Mouse (Mus musculus) liver, postnatal 0 days (tissue): ENCODE measurements around the gene Cradd. TPM values are rescaled to one million over a fixed set of nuclear protein-coding genes. Genes with fewer than 3 reads are reported as not detected.

ENCODE experiments used
- ATAC-seq: fragments of 200-750 bp; cut with Nextera tagmentation; 2 replicates; pipeline ENCODE4 v1.8.0; 2017; ENCODE audit warnings: mild to moderate bottlenecking, moderate library complexity
- DNase-seq: peaks from one replicate; pipeline ENCODE4 v3.0.0-alpha.2; 2016
- H3K27ac ChIP-seq: fragments of 300-500 bp; sonication (generic); 2 replicates; pipeline ENCODE4 v1.5.1; 2014; ENCODE audit warnings: antibody characterized with exemption, moderate library complexity, mild to moderate bottlenecking, low read depth
- H3K27me3 ChIP-seq: fragments of 300-500 bp; sonication (generic); 2 replicates; pipeline ENCODE4 v1.6.1; 2014; ENCODE audit warnings: low read length, control low read depth, mixed read lengths; ENCODE audit not compliant: insufficient read depth
- H3K36me3 ChIP-seq: fragments of 300-500 bp; sonication (generic); replicated peaks from 2 replicates; pipeline ENCODE4 v1.6.1; 2014; ENCODE audit warnings: mild to moderate bottlenecking, control low read depth, low read length, moderate library complexity, mixed read lengths; ENCODE audit not compliant: insufficient read depth
- H3K4me1 ChIP-seq: fragments of 300-500 bp; sonication (generic); 2 replicates; pipeline ENCODE4 v1.6.1; 2014; ENCODE audit warnings: antibody characterized with exemption, mild to moderate bottlenecking, control low read depth; ENCODE audit not compliant: insufficient read depth
- H3K4me2 ChIP-seq: fragments of 300-500 bp; sonication (generic); 2 replicates; pipeline ENCODE4 v1.6.1; 2014; ENCODE audit warnings: low read depth, mild to moderate bottlenecking, low read length, moderate library complexity, mixed read lengths
- H3K4me3 ChIP-seq: fragments of 300-500 bp; sonication (generic); 2 replicates; pipeline ENCODE4 v1.5.1; 2014; ENCODE audit warnings: low read depth, low read length
- H3K9ac ChIP-seq: fragments of 300-500 bp; sonication (generic); replicated peaks from 2 replicates; pipeline ENCODE4 v1.6.1; 2014; ENCODE audit warnings: mild to moderate bottlenecking, moderate library complexity
- H3K9me3 ChIP-seq: fragments of 300-500 bp; sonication (generic); 2 replicates; pipeline ENCODE4 v1.6.1; 2016; ENCODE audit warnings: mild to moderate bottlenecking, control low read depth, low read length, mixed read lengths
- CTCF ChIP-seq: sonication (generic); IDR thresholded peaks from 2 replicates; pipeline ENCODE4 v1.5.1; 2016; ENCODE audit warnings: antibody characterized with exemption, low read depth
- EP300 ChIP-seq: IDR thresholded peaks from 2 replicates; pipeline ENCODE4 v1.6.1; 2016; ENCODE audit warnings: antibody characterized with exemption, low read depth, mild to moderate bottlenecking
- WGBS: fragments of 180-500 bp; shearing (Covaris S2); extraction: QIAGEN DNeasy Blood & Tissue Kit; methylation state at CpG from one replicate; pipeline ENCODE4 v1.1.7; 2014; ENCODE audit not compliant: insufficient replicate concordance; 5-methylcytosine and 5-hydroxymethylcytosine counted together
- polyA plus RNA-seq: library from polyadenylated mRNA; unstranded; fragments of >200 nt; fragmentation: Nextera tagmentation; extraction: Ambion mirVana; gene quantifications from 2 replicates; pipeline ENCODE4 v1.2.1, GENCODE M21; 2015

Gene Cradd
- polyA plus RNA-seq, 1 experiment from 2014 or later: 6.5 TPM

- Histone ChIP-seq H3K4me1 (peaks cover 4% of the 10 kb centered on the region; the same call in 1 of the 2 replicates), H3K4me3 (no peak overlapping the region), H3K36me3 (no peaks in the 10 kb centered on the region), H3K27ac (no peak overlapping the region), H3K4me2 (no peak overlapping the region), H3K27me3 (no peaks in the 10 kb centered on the region), H3K9ac (no peak overlapping the region), H3K9me3 (no peaks in the 10 kb centered on the region)
- WGBS: 57% methylated on average over 18 of the region's 18 CpGs
- ATAC-seq: no peak
- no peak for DNase-seq
- TF ChIP-seq CTCF (peak; percentile 52), EP300 (no peak)
These were observed 105.8 kb downstream of the Cradd start for GRCm38 (mm10) chr10:95217956-95218682.

DNA sequence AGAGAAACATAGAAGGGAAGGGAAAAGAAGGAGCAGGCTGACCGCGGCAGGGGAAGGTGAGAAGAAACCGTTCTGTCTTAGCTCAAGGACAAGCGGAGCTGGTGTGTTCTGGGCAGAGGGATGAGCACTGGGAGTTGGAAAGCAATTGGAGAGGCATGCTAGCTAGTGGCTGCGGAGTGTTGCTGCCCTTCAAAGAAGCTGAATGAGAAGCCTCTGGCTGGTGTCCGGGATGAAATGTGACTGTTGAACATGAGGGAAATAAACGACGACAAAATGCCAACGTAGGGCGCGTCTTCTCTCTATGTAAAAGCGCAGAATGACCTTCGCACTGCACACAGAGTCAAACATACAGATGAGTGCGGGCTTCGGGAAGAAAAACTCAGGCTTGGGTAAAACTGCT lies 108.6 kb downstream of the Cradd start:
- no peak for ATAC-seq
- WGBS: 89% methylated on average over 15 of the region's 15 CpGs
- no peak overlapping the region for H3K4me2 ChIP-seq

GRCm38 (mm10) chr10:95213820-95214219 lies 110.1 kb downstream of the Cradd start:
- Histone ChIP-seq H3K4me1 (peaks cover 2% of the 10 kb centered on the region; the same call in 1 of the 2 replicates), H3K4me3 (no peak overlapping the region), H3K4me2 (no peak overlapping the region), H3K27me3 (no peaks in the 10 kb centered on the region), H3K9ac (no peak overlapping the region), H3K9me3 (no peaks in the 10 kb centered on the region), H3K27ac (no peak overlapping the region), H3K36me3 (no peaks in the 10 kb centered on the region)
- 54% methylated on average over 9 of the region's 9 CpGs for WGBS
- no peak for DNase-seq
- TF ChIP-seq CTCF (no peak), EP300 (no peak)
- no peak for ATAC-seq

More for the DNA sequence above, 108.6 kb downstream of the Cradd start:
- no peak for DNase-seq
- Histone ChIP-seq H3K36me3 (no peaks in the 10 kb centered on the region), H3K9ac (no peak overlapping the region), H3K27ac (no peak overlapping the region), H3K4me3 (no peak overlapping the region), H3K27me3 (no peaks in the 10 kb centered on the region), H3K4me1 (peaks cover 4% of the 10 kb centered on the region; the same call in 1 of the 2 replicates), H3K9me3 (no peaks in the 10 kb centered on the region)
- TF ChIP-seq EP300: no peak
- no peak for TF ChIP-seq CTCF

DNA sequence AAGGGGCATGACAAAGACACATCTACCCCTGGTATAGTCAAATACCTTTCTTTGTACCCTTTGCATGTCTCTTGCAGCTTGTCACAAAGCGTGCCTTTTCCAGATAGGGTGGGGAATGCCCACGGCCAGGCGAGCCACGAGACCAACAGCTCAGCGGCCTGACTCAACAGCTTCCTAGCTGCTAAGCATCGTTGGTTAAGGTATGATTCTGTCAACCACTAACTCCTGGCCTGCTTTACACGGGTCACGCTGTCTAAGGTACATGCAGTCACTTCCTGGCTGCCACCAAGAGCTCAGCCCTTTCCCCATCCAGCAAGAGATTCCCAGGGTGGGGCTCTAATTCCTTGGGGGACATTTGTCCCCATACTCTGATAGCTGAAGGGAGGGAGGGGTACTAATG lies 110.6 kb downstream of the Cradd start:
- no peak overlapping the region for H3K4me3 ChIP-seq
- H3K36me3 ChIP-seq: no peaks in the 10 kb centered on the region
- TF ChIP-seq EP300 (no peak), CTCF (no peak)
- H3K27me3 ChIP-seq: no peaks in the 10 kb centered on the region
- no peaks in the 10 kb centered on the region for H3K9me3 ChIP-seq
- no peak overlapping the region for H3K4me2 ChIP-seq
- no peak for ATAC-seq
- H3K4me1 ChIP-seq: no peaks in the 10 kb centered on the region
- H3K27ac ChIP-seq: no peak overlapping the region
- WGBS: 66% methylated on average over 8 of the region's 8 CpGs
- H3K9ac ChIP-seq: no peak overlapping the region
- DNase-seq: no peak

GRCm38 (mm10) chr10:95211660-95212059 lies 112.3 kb downstream of the Cradd start:
- H3K36me3 ChIP-seq: no peaks in the 10 kb centered on the region
- no peak overlapping the region for H3K4me3 ChIP-seq
- H3K9me3 ChIP-seq: no peaks in the 10 kb centered on the region
- H3K4me1 ChIP-seq: no peaks in the 10 kb centered on the region
- H3K27me3 ChIP-seq: no peaks in the 10 kb centered on the region
- H3K9ac ChIP-seq: no peak overlapping the region
- WGBS: 84% methylated on average over 8 of the region's 8 CpGs
- TF ChIP-seq EP300 (no peak), CTCF (no peak)
- no peak overlapping the region for H3K4me2 ChIP-seq
- ATAC-seq (no peak), DNase-seq (no peak)
- no peak overlapping the region for H3K27ac ChIP-seq

GRCm38 (mm10) chr10:95210664-95211372 lies 113.1 kb downstream of the Cradd start:
- no peaks in the 10 kb centered on the region for H3K4me1 ChIP-seq
- WGBS: 64% methylated on average over 7 of the region's 7 CpGs
- no peak overlapping the region for H3K27ac ChIP-seq
- no peaks in the 10 kb centered on the region for H3K27me3 ChIP-seq
- H3K9ac ChIP-seq: no peak overlapping the region
- no peak overlapping the region for H3K4me2 ChIP-seq
- ATAC-seq: 0 out of 2 replicates have a peak, but pooled peaks have one; percentile 48
- no peak overlapping the region for H3K4me3 ChIP-seq
- no peak for DNase-seq
- H3K36me3 ChIP-seq: no peaks in the 10 kb centered on the region
- no peaks in the 10 kb centered on the region for H3K9me3 ChIP-seq
- TF ChIP-seq CTCF: no peak
- TF ChIP-seq EP300: no peak
